ENCODE assay signal across 7 mouse cellular contexts in the genomic region with DNA sequence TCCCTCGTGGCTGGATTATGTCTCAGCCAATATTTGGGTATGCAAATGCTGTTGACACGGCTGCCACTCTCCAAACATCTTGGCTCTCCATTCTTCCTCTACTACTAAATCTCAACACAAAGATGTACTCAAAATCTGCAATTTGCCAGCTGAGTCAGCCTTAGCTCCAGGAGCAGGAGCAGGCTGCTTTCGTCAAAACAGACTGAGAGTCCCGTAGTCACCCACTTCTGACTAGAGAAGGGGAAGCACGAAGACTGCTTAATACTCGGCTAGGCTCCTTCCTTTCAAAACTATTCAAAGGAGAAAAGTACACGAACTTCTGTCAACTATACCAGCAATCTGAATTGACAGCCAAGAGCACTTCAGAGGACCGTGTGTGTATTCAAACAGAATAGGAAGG. TPM values are rescaled to one million over a fixed set of nuclear protein-coding genes. Genes with fewer than 3 reads are reported as not detected.
DNase-seq lines count a peak whose midpoint lies in the region; ATAC-seq and TF ChIP-seq lines count a peak whose summit lies in the region.

No protein-coding gene starts in this region.

- H3K27ac ChIP-seq in hindbrain, embryonic 10.5 days, result peak overlapping the region; percentile 96; the same call in 1 of the 2 replicates
- peak overlapping the region; percentile 95 for H3K27ac ChIP-seq in lung, embryonic 15.5 days

- H3K4me1 ChIP-seq in hindbrain, embryonic 10.5 days (replicated peaks), result peaks cover 59% of the 10 kb centered on the region
- H3K4me1 ChIP-seq in lung, embryonic 15.5 days, result peaks cover 57% of the 10 kb centered on the region

- H3ac ChIP-seq in C2C12 (ENCODE audit: control insufficient read depth, insufficient read length, low read depth), result no peak overlapping the region

- H3K36me3 ChIP-seq in C2C12 (ENCODE audit: control insufficient read depth, insufficient read depth), result no peaks in the 10 kb centered on the region
- H3K36me3 ChIP-seq in hindbrain, embryonic 10.5 days, result 0 out of 2 replicates have a peak, but pooled peaks cover 5% of the 10 kb centered on the region
- no peaks in the 10 kb centered on the region for H3K36me3 ChIP-seq in lung, embryonic 15.5 days

- no peaks in the 10 kb centered on the region for H3K27me3 ChIP-seq in C2C12 (ENCODE audit: control insufficient read depth, insufficient read depth, insufficient read length)
- peaks cover 16% of the 10 kb centered on the region for H3K27me3 ChIP-seq in hindbrain, embryonic 10.5 days (ENCODE audit: insufficient read depth, poor library complexity, severe bottlenecking)
- no peaks in the 10 kb centered on the region for H3K27me3 ChIP-seq in lung, embryonic 15.5 days

- H3K9ac ChIP-seq in lung, embryonic 15.5 days, result peak overlapping the region; percentile 91; the same call in 1 of the 2 replicates

- peaks cover 70% of the 10 kb centered on the region for H3K79me2 ChIP-seq in C2C12 (ENCODE audit: control insufficient read depth, insufficient read depth)

- H3K4me3 ChIP-seq in C2C12 (ENCODE audit: insufficient read depth, poor library complexity, severe bottlenecking), result peak overlapping the region; percentile 86
- H3K4me3 ChIP-seq in hindbrain, embryonic 10.5 days, result peak overlapping the region; percentile 97
- H3K4me3 ChIP-seq in lung, embryonic 15.5 days, result peak overlapping the region; percentile 90

- 29% methylated on average over 8 of the region's 8 CpGs for WGBS in hindbrain, embryonic 10.5 days
- 8% methylated on average over 8 of the region's 8 CpGs for WGBS in lung, embryonic 15.5 days

- H3K9me3 ChIP-seq in hindbrain, embryonic 10.5 days, result no peaks in the 10 kb centered on the region
- no peaks in the 10 kb centered on the region for H3K9me3 ChIP-seq in lung, embryonic 15.5 days

- peak; percentile 44 for DNase-seq in A20 (ENCODE audit: low read depth, low spot score)
- no peak for DNase-seq in hindbrain, embryonic 10.5 days (ENCODE audit: low spot score)
- no peak for DNase-seq in cerebellum, postnatal 4 days (ENCODE audit: low spot score in 2 of 2)
- no peak for DNase-seq in retina, embryonic 14.5 days (ENCODE audit: low spot score)
- DNase-seq in frontal cortex, postnatal 14 days (ENCODE audit: low spot score in 2 of 2), result no peak

- H3K4me2 ChIP-seq in lung, embryonic 15.5 days, result peak overlapping the region; percentile 79

- ATAC-seq in lung, embryonic 15.5 days (ENCODE audit: borderline replicate concordance, extremely low read depth, low FRiP score, low TSS enrichment), result no peak

- H3K79me3 ChIP-seq in C2C12 (ENCODE audit: low read depth), result peaks cover 62% of the 10 kb centered on the region

- TF ChIP-seq CTCF in C2C12 (IDR thresholded peaks at IDR 0.05; ENCODE audit: control insufficient read depth, insufficient read depth, insufficient read length), result no peak

TF ChIP-seq in C2C12, 6 proteins besides CTCF, POLR2A, EP300 and RAD21:
- TF ChIP-seq MAX (IDR thresholded peaks at IDR 0.05) (no peak), CEBPB (IDR thresholded peaks at IDR 0.05; ENCODE audit: low read depth) (no peak), USF1 (IDR thresholded peaks at IDR 0.05; ENCODE audit: low read depth) (no peak), MYOG (IDR thresholded peaks at IDR 0.05; ENCODE audit: control insufficient read depth, extremely low read depth, insufficient read length) (no peak), MYOD1 (IDR thresholded peaks at IDR 0.05; ENCODE audit: control insufficient read depth, insufficient read length, low read depth) (no peak), FOSL1 (IDR thresholded peaks at IDR 0.05; ENCODE audit: insufficient read depth, low read length, poor library complexity, severe bottlenecking) (no peak)

RNA-seq across cellular contexts. Expression of a gene that starts 2.1 kb away (rescaled TPM):
- 87.0 TPM for polyA plus RNA-seq in C2C12 (2012; fragmentation: generic; extraction: Trizol)
- polyA plus RNA-seq in hindbrain, embryonic 10.5 days (2016; fragmentation: Nextera tagmentation; extraction: Ambion mirVana), result 47.0 and 51.1 TPM in 2 replicates
- polyA plus RNA-seq in lung, embryonic 15.5 days (2015; fragmentation: Nextera tagmentation; extraction: Ambion mirVana), result 57.9 and 61.0 TPM in 2 replicates

RNA-seq across cellular contexts. Expression of a gene that starts 42.6 kb away (rescaled TPM):
- polyA plus RNA-seq in C2C12 (2012; fragmentation: generic; extraction: Trizol), result 5.0 TPM
- 11.2 and 12.1 TPM in 2 replicates for polyA plus RNA-seq in hindbrain, embryonic 10.5 days (2016; fragmentation: Nextera tagmentation; extraction: Ambion mirVana)
- 3.3 and 3.7 TPM in 2 replicates for polyA plus RNA-seq in lung, embryonic 15.5 days (2015; fragmentation: Nextera tagmentation; extraction: Ambion mirVana)

RNA-seq across cellular contexts. Expression of a gene that starts 57.4 kb away (rescaled TPM):
- polyA plus RNA-seq in C2C12 (2012; fragmentation: generic; extraction: Trizol), result 33.3 TPM
- 53.9 and 60.6 TPM in 2 replicates for polyA plus RNA-seq in hindbrain, embryonic 10.5 days (2016; fragmentation: Nextera tagmentation; extraction: Ambion mirVana)
- polyA plus RNA-seq in lung, embryonic 15.5 days (2015; fragmentation: Nextera tagmentation; extraction: Ambion mirVana), result 60.3 and 63.0 TPM in 2 replicates
